Mouse (Mus musculus) MEL (cell line): ENCODE data around the gene Pdcd11.

ENCODE experiments used
- BHLHE40 ChIP-seq: IDR thresholded peaks from 2 replicates; pipeline ENCODE4 v1.6.1; 2012; ENCODE audit warnings: low read depth, mild to moderate bottlenecking, inconsistent platforms, low read length, improper control_type of control experiment, borderline replicate concordance
- CHD2 ChIP-seq: IDR thresholded peaks from 2 replicates; pipeline ENCODE4 v1.6.1; 2011; ENCODE audit warnings: low read length, improper control_type of control experiment
- CTCF ChIP-seq, 3 experiments: IDR thresholded peaks in 2 of 3; conservative IDR thresholded peaks in 1 of 3; 2 replicates each; pipeline ENCODE4 v1.5.1; 2011 to 2012; ENCODE audit warnings: low read length in 3 of 3, low read depth in 2 of 3, mild to moderate bottlenecking in 2 of 3, improper control_type of control experiment in 1 of 3, inconsistent platforms in 1 of 3, mixed read lengths in 1 of 3, moderate library complexity in 1 of 3; ENCODE audit not compliant: control insufficient read depth in 1 of 3, insufficient read depth in 1 of 3, poor library complexity in 1 of 3, severe bottlenecking in 1 of 3
- ETS1 ChIP-seq: IDR thresholded peaks from 2 replicates; pipeline ENCODE4 v1.6.1; 2012; ENCODE audit warnings: low read depth, mild to moderate bottlenecking, inconsistent platforms, low read length, improper control_type of control experiment, moderate library complexity
- GATA1 ChIP-seq: IDR thresholded peaks from 2 replicates; pipeline ENCODE4 v1.6.1; 2011; ENCODE audit warnings: low read depth, low read length, improper control_type of control experiment
- KAT2A ChIP-seq: conservative IDR thresholded peaks from 2 replicates; pipeline ENCODE4 v1.6.1; 2012; ENCODE audit warnings: low read depth, low read length, improper control_type of control experiment, inconsistent platforms
- POLR2A ChIP-seq, 2 experiments: IDR thresholded peaks; 2 replicates each; pipeline ENCODE4 v1.6.1; 2011 to 2012; ENCODE audit warnings: low read length in 2 of 2, mild to moderate bottlenecking in 2 of 2, control low read depth in 1 of 2, improper control_type of control experiment in 1 of 2, low read depth in 1 of 2, moderate library complexity in 1 of 2; ENCODE audit not compliant: control insufficient read depth in 1 of 2, insufficient read depth in 1 of 2, poor library complexity in 1 of 2
- SIN3A ChIP-seq: IDR thresholded peaks from 2 replicates; pipeline ENCODE4 v1.6.1; 2012; ENCODE audit warnings: low read length, improper control_type of control experiment, inconsistent platforms
- SMC3 ChIP-seq: IDR thresholded peaks from 2 replicates; pipeline ENCODE4 v1.6.1; 2011; ENCODE audit warnings: low read depth, low read length, improper control_type of control experiment
- TBP ChIP-seq: IDR thresholded peaks from 2 replicates; pipeline ENCODE4 v1.8.0; 2011; ENCODE audit warnings: low read depth, low read length, improper control_type of control experiment
- TCF12 ChIP-seq: IDR thresholded peaks from 2 replicates; pipeline ENCODE4 v1.6.1; 2014; ENCODE audit warnings: low read depth, mild to moderate bottlenecking, inconsistent platforms, low read length, improper control_type of control experiment, moderate library complexity

- TF ChIP-seq ETS1 (no peak), SIN3A (no peak), TCF12 (no peak), CTCF (IDR thresholded peaks at IDR 0.05 in 2 of 3, conservative IDR thresholded peaks at IDR 0.05 in 1 of 3; ENCODE audit: control insufficient read depth in 1 of 3, insufficient read depth in 1 of 3, low read depth in 2 of 3, low read length in 3 of 3, poor library complexity in 1 of 3, severe bottlenecking in 1 of 3) (no peak), POLR2A (IDR thresholded peaks at IDR 0.05; ENCODE audit: control insufficient read depth in 1 of 2, insufficient read depth in 1 of 2, low read depth in 1 of 2, low read length in 2 of 2, poor library complexity in 1 of 2) (no peak), SMC3 (no peak), KAT2A (no peak), BHLHE40 (no peak), TBP (no peak), GATA1 (no peak), CHD2 (no peak)
Measured at GRCm38 (mm10) chr19:47046343-47046742, 44.2 kb upstream of the Pdcd11 start.
